Mouse (Mus musculus) retina, postnatal 7 days (tissue): ENCODE data around the gene Gprin3.
"Not testable (repeated sequence)": the region's sequence is repeated elsewhere in the genome, so short reads cannot be mapped to it uniquely, and the experiment has no call there.

Experiments
- DNase-seq: peaks from one replicate; pipeline ENCODE4 v3.0.0-alpha.2; 2012; ENCODE audit warnings: low read depth, low spot score

Gprin3 gene

DNA sequence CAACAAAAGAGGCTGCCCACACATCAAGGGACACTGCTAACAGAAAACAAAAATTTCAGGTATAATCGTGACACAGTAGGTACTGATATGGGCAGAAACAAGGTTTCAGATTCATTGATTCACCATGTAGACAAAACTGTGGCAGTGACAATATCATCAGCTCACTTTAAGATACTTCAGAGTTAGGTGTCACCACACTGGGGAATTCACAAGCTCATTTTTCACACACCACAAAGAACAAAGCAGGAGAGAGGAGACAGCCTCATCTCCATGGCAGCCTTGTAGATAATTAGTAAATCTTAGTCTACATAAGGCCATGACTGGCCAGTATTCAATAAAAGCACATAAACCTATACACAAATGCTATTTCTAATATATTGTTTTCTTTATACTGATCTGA, 77.4 kb downstream of the Gprin3 start:
- no peak for DNase-seq

DNA sequence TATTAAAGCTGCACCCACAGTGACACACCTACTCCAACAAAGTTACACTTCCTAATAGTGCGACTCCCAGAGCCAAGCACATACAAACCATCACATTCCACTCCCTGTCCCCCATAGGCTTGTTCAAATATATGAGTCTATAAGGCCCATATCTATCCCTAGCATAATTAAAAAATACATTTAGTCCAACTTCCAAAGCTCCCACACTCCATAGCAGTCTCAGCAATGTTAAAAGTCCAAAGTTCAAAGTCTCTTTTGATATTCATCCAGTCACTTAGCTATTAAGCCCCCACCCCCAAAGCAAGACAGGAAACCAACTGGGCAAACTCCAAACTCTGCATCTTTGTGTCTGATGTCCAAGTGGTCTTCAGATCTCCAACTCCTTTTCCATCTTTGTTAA, 84.9 kb downstream of the Gprin3 start:
- no peak for DNase-seq

DNA sequence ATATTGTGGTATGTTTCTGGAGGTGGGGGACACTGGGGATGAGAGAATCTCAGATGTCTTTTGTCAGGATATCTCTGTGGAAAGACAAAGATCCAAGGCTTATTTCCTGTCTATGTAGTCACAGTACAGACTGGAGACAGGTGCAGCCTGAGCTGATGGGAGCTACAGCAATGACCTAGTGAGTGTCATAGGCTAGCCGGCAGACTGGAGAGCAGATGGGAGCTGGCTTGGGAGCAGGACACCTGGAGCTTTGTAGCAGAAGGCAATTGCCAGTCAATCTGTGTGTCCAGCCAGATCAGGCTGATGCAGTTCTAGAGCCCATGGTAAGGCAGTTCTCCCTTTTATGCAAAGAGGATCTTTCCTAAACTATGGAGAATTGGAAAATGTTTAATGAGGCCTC, 97.8 kb downstream of the Gprin3 start:
- no peak for DNase-seq

DNA sequence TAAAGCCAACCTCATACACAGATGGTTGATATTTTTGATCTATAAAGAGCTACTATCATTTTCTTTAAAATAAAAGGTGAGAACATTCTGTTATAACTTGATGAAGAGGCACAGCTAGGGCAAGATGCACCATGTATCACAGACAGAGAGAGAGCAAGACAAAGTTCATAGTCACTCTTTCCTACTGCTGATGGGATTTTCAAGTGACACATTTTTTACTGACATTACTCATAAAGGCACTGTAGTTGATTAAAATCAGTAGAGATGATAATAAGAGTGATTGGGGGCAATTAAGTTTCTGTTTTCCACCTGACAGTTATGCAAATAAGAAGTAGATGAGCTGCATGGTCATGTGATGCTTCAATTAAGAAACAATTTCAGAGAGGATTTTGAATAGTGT, 110.2 kb downstream of the Gprin3 start:
- DNase-seq = no peak

DNA sequence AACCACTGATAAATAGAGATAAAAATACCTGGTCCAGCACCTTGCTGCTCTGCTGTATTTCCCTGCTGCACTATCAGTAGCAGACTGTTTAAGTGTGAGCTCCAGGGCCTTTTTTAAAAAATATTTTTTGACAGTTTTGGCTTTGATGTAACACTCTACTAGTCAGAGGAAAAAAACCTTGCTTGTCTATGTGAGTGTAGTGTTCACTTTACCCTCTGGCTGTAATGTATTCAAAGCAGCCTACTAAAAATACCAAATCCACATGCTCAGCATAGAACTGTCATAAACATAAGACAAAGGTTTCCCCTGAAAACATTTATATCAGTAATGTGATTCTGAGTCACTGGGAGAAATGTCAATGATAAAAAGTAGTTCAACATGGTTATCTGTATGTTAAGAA, 111.0 kb downstream of the Gprin3 start:
- DNase-seq = no peak

DNA sequence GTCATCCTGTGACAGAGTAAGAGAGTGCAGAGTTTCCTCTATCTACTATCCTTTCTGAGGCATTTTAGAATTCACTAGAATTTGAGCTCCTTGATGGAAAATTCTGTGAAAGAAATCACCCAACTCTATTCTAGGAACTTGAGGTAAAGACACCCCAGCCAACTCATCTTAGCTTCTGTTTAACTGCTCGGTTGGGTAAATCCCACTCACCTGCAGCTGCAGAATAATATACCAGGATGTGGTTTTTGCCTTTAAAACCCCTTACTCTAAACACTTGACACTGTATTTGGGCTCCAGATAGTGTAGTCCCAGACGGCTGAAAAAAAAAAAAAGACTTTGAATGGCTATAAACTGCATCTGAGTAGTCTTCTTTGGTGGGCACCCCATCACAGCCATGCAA, 112.9 kb downstream of the Gprin3 start:
- DNase-seq = no peak

DNA sequence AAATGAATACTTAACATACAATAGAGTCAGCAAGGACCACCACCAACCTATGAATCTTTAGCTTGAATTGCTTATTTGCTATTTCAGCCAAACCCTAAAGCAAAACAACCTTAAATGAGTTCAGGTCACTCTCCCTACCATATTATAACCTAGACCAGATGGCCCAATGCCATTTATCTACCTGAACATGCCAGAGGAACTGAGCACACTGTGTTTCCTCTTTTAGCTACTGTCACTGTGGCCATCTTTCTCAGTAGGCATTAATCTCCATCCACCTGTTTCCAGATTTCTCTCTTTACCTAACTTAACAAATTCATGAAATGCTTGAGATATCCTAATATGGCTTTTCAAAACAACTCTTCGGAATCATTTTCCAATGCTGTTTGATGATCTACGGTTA, 114.9 kb downstream of the Gprin3 start:
- DNase-seq = no peak

DNA sequence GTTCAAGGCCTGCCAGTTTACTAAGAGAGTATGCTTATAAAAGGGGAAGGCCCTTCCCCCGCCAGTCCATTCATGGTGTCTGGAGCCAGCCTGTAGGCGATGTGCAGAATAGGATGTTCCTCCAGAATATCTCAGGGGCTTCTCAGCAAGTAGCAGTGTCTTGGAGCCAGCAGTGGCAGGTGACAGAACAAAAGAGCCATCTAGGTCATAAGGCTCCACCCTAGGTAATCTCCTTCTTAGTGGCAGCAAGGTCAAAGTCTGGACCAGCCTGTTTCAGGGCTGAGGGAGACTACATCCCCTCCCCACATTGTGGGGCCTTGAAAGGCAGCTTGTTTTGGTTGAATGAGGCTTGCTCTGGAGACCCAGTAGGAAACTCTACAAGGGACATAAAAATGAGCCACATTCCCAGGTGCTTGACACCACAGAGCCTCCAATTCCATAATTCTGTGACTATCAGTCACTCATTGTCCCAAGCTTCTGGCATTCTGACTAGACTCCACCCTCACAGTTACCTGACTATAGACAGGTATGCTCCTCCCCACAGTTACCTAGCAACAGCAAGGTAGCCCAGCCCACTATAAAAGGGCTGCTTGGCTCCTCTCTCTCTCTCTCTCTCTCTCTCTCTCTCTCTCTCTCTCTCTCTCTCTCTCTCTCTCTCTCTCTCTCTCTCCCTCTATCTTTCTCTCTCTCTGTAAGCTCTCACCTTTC, 121.7 kb downstream of the Gprin3 start:
- DNase-seq = not testable (repeated sequence)

DNA sequence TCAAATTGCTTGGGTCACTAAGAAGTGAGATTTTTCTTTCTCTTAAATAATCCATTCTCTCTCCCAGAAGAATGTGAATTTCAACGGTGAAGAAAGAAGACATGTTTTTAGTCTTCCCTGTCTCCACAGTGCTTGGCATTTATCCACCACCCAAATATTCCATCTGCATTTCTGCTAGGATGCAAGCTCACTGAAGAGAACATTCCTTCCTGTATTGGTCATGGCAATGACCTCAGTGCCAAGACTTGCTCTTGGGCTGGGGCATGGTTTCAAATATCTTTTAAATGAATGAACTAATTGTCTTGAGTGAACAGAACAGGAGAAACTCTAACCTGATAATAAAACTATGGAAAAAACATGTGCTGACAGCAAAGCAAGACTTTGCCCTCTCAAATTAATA, 123.1 kb downstream of the Gprin3 start:
- no peak for DNase-seq
